Mouse (Mus musculus): Measurements from ENCODE around the gene Suclg2. TPM values are rescaled to one million over a fixed set of nuclear protein-coding genes. Genes with fewer than 3 reads are reported as not detected.

The Suclg2 gene
- 10 to 100 TPM; 18.6 to 23.2 TPM for total RNA-seq (2023)

DNA sequence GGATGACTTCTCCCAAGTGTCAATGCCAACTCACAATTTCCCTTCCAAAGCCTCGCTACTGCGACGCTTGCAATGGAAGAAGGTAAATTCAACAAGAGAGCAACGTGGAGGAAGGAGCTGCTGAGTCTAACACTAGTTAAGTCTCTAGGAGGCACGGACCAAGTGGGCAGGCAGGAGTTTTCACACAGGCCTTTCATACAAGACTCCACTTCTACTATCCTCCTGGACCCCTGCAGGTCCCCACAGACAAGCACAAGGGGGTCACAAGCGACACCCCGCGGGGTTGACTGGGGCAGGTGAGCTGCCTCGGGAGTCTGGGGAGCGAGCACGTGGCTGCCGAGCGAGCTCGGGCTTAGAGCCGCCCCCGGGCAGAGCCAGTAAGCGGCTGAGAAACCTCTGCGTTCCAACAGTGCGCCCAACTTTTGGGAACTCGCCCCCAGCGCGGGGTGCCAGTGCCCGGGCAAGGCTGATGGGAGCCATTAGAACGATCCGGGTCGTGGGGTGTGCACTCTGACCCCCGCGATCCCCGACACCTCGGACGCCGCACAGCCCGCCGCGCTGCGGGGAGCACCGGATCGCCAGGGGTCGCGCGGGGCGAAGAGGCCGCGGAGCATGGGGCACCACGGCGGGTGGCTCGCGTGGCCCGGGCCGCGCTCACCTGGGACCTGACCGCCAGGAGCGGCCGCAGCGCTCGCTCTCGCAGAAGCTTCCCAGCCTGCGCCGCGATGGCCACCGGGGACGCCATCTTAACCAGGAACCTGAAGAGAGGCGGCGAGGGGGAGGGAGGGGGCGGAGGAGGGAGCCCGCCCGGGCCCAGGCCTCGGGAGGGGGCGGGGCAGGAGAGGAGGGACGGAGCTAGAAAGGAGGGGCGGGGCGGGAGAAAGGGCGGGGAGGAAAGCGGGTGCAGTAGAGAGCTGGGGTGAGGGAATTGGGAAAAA lies at the start of gene Suclg2:
TSS of gene Suclg2 (minus strand) at position 770 of the 938 bp plus-strand sequence.

